Comparison of ENCODE assay signal across 16 mouse cellular contexts in genomic region chr11:107900470-107900869, GRCm38 (mm10). TPM values are rescaled to one million over a fixed set of nuclear protein-coding genes. Genes with fewer than 3 reads are reported as not detected.
DNase-seq lines count a peak whose midpoint lies in the region; ATAC-seq and TF ChIP-seq lines count a peak whose summit lies in the region.
"Had no signal": no experiment of that assay in that cellular context is flagged by ENCODE, and none has a peak within 500 bp of the region (broad histone marks: within the 10 kb centered on the region; RNA-seq: fewer than 3 reads in every experiment).

No protein-coding gene starts in this region.

- intact Hi-C loops in gastrocnemius, postnatal 36 days (cut with DNase I), result no loop called here

- no peak overlapping the region for H3K9ac ChIP-seq in forebrain, embryonic 14.5 days (ENCODE audit: low read length)
- H3K9ac ChIP-seq in forebrain, embryonic 12.5 days, result no peak overlapping the region
- no peak overlapping the region for H3K9ac ChIP-seq in liver, embryonic 14.5 days (replicated peaks)
- no peak overlapping the region for H3K9ac ChIP-seq in ES-E14 (ENCODE audit: insufficient read depth, low read depth, low read length, poor library complexity, severe bottlenecking)
- H3K9ac ChIP-seq: liver, embryonic 15.5 days had no signal

- in situ Hi-C loops in ES-E14 (cut with MboI; ENCODE audit: low sequenced_read_pairs in 2 of 2, unreplicated experiment in 2 of 2), result no loop called here

- TF ChIP-seq EP300 in liver, embryonic 14.5 days (IDR thresholded peaks at IDR 0.05; ENCODE audit: low read depth), result no peak

- H3K4me3 ChIP-seq in forebrain, embryonic 14.5 days (ENCODE audit: low read depth, low read length), result no peak overlapping the region
- no peak overlapping the region for H3K4me3 ChIP-seq in forebrain, embryonic 12.5 days (replicated peaks)
- no peak overlapping the region for H3K4me3 ChIP-seq in liver, embryonic 14.5 days (ENCODE audit: insufficient read depth in 1 of 2, low read depth in 2 of 2, low read length in 2 of 2)
- no peak overlapping the region for H3K4me3 ChIP-seq in ES-E14 (ENCODE audit: insufficient read depth in 1 of 2, low read depth in 1 of 2, low read length in 2 of 2, poor library complexity in 1 of 2, severe bottlenecking in 1 of 2)
- H3K4me3 ChIP-seq in embryonic facial prominence, embryonic 10.5 days, result no peak overlapping the region
- H3K4me3 ChIP-seq: liver, embryonic 15.5 days; myocyte had no signal

- H3K4me1 ChIP-seq in forebrain, embryonic 14.5 days (ENCODE audit: control insufficient read depth, insufficient read depth, low read length), result no peaks in the 10 kb centered on the region; the same call in 1 of the 2 replicates
- peaks cover 5% of the 10 kb centered on the region for H3K4me1 ChIP-seq in forebrain, embryonic 12.5 days
- no peaks in the 10 kb centered on the region for H3K4me1 ChIP-seq in liver, embryonic 14.5 days (replicated peaks; ENCODE audit: control insufficient read depth in 2 of 2, insufficient read depth in 2 of 2, low read length in 1 of 2)
- no peaks in the 10 kb centered on the region for H3K4me1 ChIP-seq in ES-E14 (ENCODE audit: control insufficient read depth in 2 of 2, insufficient read depth in 2 of 2, low read length in 2 of 2, poor library complexity in 1 of 2)
- no peaks in the 10 kb centered on the region; the same call in 1 of the 2 replicates for H3K4me1 ChIP-seq in embryonic facial prominence, embryonic 10.5 days
- H3K4me1 ChIP-seq: liver, embryonic 15.5 days had no signal

- H3K9me3 ChIP-seq in forebrain, embryonic 14.5 days (replicated peaks; ENCODE audit: control insufficient read depth, low read length), result no peaks in the 10 kb centered on the region
- no peaks in the 10 kb centered on the region for H3K9me3 ChIP-seq in forebrain, embryonic 12.5 days
- no peaks in the 10 kb centered on the region for H3K9me3 ChIP-seq in liver, embryonic 14.5 days (ENCODE audit: control insufficient read depth, low read length)
- H3K9me3 ChIP-seq in ES-E14 (ENCODE audit: control insufficient read depth, insufficient read depth, low read depth, low read length), result no peaks in the 10 kb centered on the region
- H3K9me3 ChIP-seq in embryonic facial prominence, embryonic 10.5 days, result no peaks in the 10 kb centered on the region
- H3K9me3 ChIP-seq: liver, embryonic 15.5 days had no signal

- peak; percentile 50 for DNase-seq in forebrain, embryonic 14.5 days (ENCODE audit: low spot score)
- no peak for DNase-seq in liver, embryonic 14.5 days (ENCODE audit: low read depth in 3 of 3, low spot score in 3 of 3)
- DNase-seq in liver (no peak), ES-E14 (ENCODE audit: low read depth, low spot score) (peak; percentile 62)
- DNase-seq in embryonic facial prominence, embryonic 10.5 days (ENCODE audit: low spot score), result peak; percentile 23
- DNase-seq in frontal cortex, postnatal 14 days (ENCODE audit: low spot score in 2 of 2), result no peak
- no peak for DNase-seq in gastrocnemius, postnatal 36 days
- DNase-seq: B cell, adult 2 months; cerebellum, adult 9-11 months; heart, postnatal 4 days; thymus, adult 18-20 months had no signal

- H3K36me3 ChIP-seq in forebrain, embryonic 14.5 days (ENCODE audit: control insufficient read depth, insufficient read depth, low read length), result no peaks in the 10 kb centered on the region
- no peaks in the 10 kb centered on the region for H3K36me3 ChIP-seq in forebrain, embryonic 12.5 days (replicated peaks)
- H3K36me3 ChIP-seq in liver, embryonic 14.5 days (replicated peaks; ENCODE audit: control insufficient read depth, insufficient read depth, low read depth), result no peaks in the 10 kb centered on the region
- H3K36me3 ChIP-seq in ES-E14 (ENCODE audit: control insufficient read depth, insufficient read depth, low read length, poor library complexity, severe bottlenecking), result no peaks in the 10 kb centered on the region
- no peaks in the 10 kb centered on the region for H3K36me3 ChIP-seq in embryonic facial prominence, embryonic 10.5 days (replicated peaks)
- H3K36me3 ChIP-seq: liver, embryonic 15.5 days had no signal

- TF ChIP-seq CTCF in liver, embryonic 14.5 days (IDR thresholded peaks at IDR 0.05; ENCODE audit: low read depth), result peak; percentile 44

- 38% methylated on average over 4 of the region's 4 CpGs for WGBS in forebrain, embryonic 14.5 days
- 43% methylated on average over 4 of the region's 4 CpGs for WGBS in forebrain, embryonic 12.5 days
- WGBS in liver, embryonic 14.5 days (ENCODE audit: insufficient replicate concordance), result 29% methylated on average over 4 of the region's 4 CpGs
- 47% methylated on average over 4 of the region's 4 CpGs for WGBS in embryonic facial prominence, embryonic 10.5 days

- no peaks in the 10 kb centered on the region for H3K27me3 ChIP-seq in forebrain, embryonic 14.5 days (replicated peaks; ENCODE audit: control insufficient read depth, insufficient read depth, low read length)
- no peaks in the 10 kb centered on the region for H3K27me3 ChIP-seq in forebrain, embryonic 12.5 days
- no peaks in the 10 kb centered on the region for H3K27me3 ChIP-seq in liver, embryonic 14.5 days (ENCODE audit: control insufficient read depth, insufficient read depth, low read length)
- H3K27me3 ChIP-seq in embryonic facial prominence, embryonic 10.5 days (replicated peaks; ENCODE audit: low read depth, poor library complexity, severe bottlenecking), result 0 out of 2 replicates have a peak, but pooled peaks cover 6% of the 10 kb centered on the region
- H3K27me3 ChIP-seq: liver, embryonic 15.5 days had no signal

- no peak for ATAC-seq in forebrain, embryonic 14.5 days
- no peak for ATAC-seq in forebrain, embryonic 12.5 days (ENCODE audit: low FRiP score)
- no peak for ATAC-seq in liver, embryonic 14.5 days (ENCODE audit: insufficient read depth)

- H3K4me2 ChIP-seq in forebrain, embryonic 14.5 days (ENCODE audit: low read length), result no peak overlapping the region
- no peak overlapping the region for H3K4me2 ChIP-seq in forebrain, embryonic 12.5 days
- H3K4me2 ChIP-seq in liver, embryonic 14.5 days (ENCODE audit: low read depth), result no peak overlapping the region
- H3K4me2 ChIP-seq: liver, embryonic 15.5 days had no signal

- H3K27ac ChIP-seq in forebrain, embryonic 14.5 days (ENCODE audit: low read depth, low read length), result no peak overlapping the region
- H3K27ac ChIP-seq in forebrain, embryonic 12.5 days, result no peak overlapping the region
- H3K27ac ChIP-seq in liver, embryonic 14.5 days, result no peak overlapping the region
- H3K27ac ChIP-seq in ES-E14 (ENCODE audit: insufficient read depth, low read depth, low read length, poor library complexity, severe bottlenecking), result no peak overlapping the region
- no peak overlapping the region for H3K27ac ChIP-seq in embryonic facial prominence, embryonic 10.5 days (replicated peaks)
- H3K27ac ChIP-seq: liver, embryonic 15.5 days had no signal

TF ChIP-seq in ES-E14, 5 proteins besides CTCF, POLR2A, EP300 and RAD21:
- TF ChIP-seq MAFK (IDR thresholded peaks at IDR 0.05; ENCODE audit: insufficient read depth, low read depth, low read length) (no peak), ZNF384 (IDR thresholded peaks at IDR 0.05; ENCODE audit: low read depth, low read length) (no peak), ZC3H11A (IDR thresholded peaks at IDR 0.05; ENCODE audit: borderline replicate concordance, low read depth, low read length) (peak; percentile 39; the same call in 1 of the 2 replicates), HCFC1 (IDR thresholded peaks at IDR 0.05; ENCODE audit: borderline replicate concordance, insufficient read depth, low read length) (no peak), CHD2 (IDR thresholded peaks at IDR 0.05; ENCODE audit: low read depth, low read length) (no peak)

RNA-seq across cellular contexts. Expression of gene Cacng5, which starts 14.4 kb away (rescaled TPM):
- polyA plus RNA-seq in forebrain, embryonic 14.5 days (2014; fragmentation: Nextera tagmentation; extraction: Ambion mirVana), result 2.9 and 4.0 TPM in 2 replicates
- polyA plus RNA-seq in forebrain, embryonic 12.5 days (2016; fragmentation: Nextera tagmentation; extraction: Ambion mirVana), result 1.0 and 1.3 TPM in 2 replicates
- polyA plus RNA-seq in liver, embryonic 14.5 days (2012; rRNA removed), result 0.03 and 0.04 TPM in 2 replicates
- 0.29 TPM in 1 of 2 replicates, not detected in the other for polyA plus RNA-seq in liver, embryonic 14.5 days (2014; fragmentation: Nextera tagmentation; extraction: Ambion mirVana)
- total RNA-seq in ES-E14 (2012; rRNA removed), result 0.40 and 0.63 TPM in 2 replicates
- polyA plus RNA-seq in embryonic facial prominence, embryonic 10.5 days (2016; fragmentation: Nextera tagmentation; extraction: Ambion mirVana), result 0.34 and 0.52 TPM in 2 replicates
- total RNA-seq in gastrocnemius, postnatal 36 days (2021), result not detected
- total RNA-seq: megakaryocyte, adult 5-6 weeks had no signal
- polyA plus RNA-seq: myocyte; spleen, adult 2 months had no signal

Comparison
In these comparisons a context has a peak if more than half of its experiments do, and no peak if none do; other contexts are left out.
1. DNase-seq: peak in forebrain, embryonic 14.5 days (single experiment), ES-E14 (single experiment) and embryonic facial prominence, embryonic 10.5 days (single experiment); none in liver, embryonic 14.5 days (0 of 3), liver (single experiment), frontal cortex, postnatal 14 days (0 of 2) and gastrocnemius, postnatal 36 days (0 of 2).